Mouse (Mus musculus) mouse embryonic stem cell (cell line): ENCODE data around the gene Mylk4.

Source experiments
- in situ Hi-C, 2 experiments: fragments of 300-500 bp; cut with MboI; formaldehyde crosslinking; loops; 1 replicate in 1 of 2; 3 replicates in 1 of 2; pipeline ENCODE4 v1.14.3; 2019 to 2020; ENCODE audit warnings: low sequenced_read_pairs in 2 of 2, low pct_unique_long_range_greater_than_20kb in 1 of 2, mixed read lengths in 1 of 2; ENCODE audit not compliant: unreplicated experiment in 1 of 2

Gene Mylk4

DNA sequence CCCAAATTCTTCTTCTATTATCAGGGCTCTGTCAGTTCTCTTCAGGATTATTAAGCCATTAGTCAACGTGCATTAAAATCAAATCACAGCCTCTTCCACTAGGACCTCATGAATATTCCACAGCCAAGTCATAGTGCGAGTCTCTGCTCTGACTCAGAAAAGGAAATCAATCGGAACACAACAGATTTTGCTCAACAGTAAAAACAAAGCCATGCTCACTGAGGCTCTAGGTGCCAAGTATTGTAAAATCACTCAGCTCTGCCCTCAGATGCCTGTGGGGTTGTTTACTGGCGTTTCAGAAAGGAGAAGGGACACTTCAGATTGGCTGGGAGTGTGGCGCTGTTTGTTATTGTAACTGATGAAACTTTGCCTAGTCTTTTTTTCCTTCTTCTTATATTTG, 104.8 kb downstream of the Mylk4 start:
- in situ Hi-C loops, result loop anchor here in 1 of 2 experiments (25.0 kb wide), 1 partner anchor 892 kb away; no protein-coding TSS in a partner anchor

DNA sequence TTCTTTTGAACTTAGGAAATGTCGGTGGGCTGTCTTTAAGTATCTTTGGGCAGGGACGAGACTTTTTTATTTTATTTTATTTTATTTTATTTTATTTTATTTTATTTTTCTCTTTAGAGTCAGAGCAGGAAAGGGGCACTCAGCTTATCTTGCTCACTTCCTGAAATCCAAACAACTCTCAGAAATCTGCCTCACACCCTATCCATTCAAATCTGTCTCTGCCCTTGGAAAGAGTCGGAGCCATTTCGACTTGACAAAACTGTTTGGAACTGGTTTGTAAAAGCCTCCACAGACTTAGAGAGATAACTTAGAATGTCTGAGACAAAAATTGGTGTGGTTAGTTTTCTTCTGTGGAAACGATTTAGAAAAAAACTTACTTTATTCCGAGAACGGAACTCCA, 113.0 kb downstream of the Mylk4 start:
- in situ Hi-C loops, result no loop called here

DNA sequence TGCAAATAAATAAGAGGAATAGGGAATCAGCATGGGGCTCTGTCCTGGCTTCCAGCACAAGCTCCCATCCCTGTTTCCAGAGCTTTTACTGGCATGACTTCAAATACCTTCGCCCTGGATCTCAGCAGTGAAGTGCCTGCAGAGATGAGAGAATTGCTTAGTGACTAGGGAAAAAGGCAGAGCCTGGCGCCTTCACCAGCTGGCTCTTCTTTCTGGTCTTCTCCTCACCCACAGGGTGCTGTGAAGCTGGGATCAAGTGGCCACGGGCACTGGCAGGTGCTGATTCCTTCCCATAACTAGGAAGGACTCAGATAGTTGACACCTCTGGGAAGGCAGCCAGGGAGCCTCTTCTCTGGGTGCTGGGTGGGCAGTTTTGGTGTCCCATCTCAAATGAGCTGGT, 115.5 kb downstream of the Mylk4 start:
- in situ Hi-C loops, result no loop called here

DNA sequence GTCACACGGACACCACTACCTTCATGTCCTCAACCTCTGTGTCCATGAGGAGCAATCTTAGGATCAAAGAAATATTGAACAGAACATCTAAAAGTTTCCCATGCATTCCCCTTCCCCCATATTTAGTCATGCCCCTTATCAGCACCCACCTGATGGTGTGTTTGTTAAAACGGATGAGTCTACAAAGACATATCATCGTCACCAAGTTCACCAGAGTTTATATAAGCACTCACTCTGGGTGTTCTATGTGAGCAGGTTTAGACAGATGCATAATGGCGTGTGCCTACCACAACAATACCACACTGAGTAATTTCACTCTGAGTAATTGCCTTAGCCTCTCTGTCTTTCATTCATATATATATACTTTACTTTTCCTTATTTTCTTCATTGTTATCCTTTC, 116.4 kb downstream of the Mylk4 start:
- in situ Hi-C loops, result no loop called here

DNA sequence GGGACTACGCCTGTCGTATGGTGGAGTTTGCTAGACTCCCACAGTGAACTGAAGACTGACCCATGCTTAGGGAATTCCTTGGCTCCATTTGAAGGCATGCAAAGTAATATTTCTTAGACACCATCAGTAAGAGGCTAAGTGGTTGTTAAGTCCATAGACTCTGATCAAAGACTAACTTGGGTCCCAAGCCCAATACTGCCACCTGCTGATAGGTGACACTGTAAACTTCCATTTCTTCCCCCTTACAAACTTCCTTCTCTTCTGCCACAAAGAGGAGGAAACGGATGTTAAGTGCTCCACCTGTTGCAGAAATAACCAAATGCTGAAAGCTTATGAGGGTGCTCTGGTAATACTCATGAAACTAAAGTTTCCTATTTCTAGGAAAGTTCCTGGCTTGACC, 121.7 kb downstream of the Mylk4 start:
- in situ Hi-C loops, result no loop called here

DNA sequence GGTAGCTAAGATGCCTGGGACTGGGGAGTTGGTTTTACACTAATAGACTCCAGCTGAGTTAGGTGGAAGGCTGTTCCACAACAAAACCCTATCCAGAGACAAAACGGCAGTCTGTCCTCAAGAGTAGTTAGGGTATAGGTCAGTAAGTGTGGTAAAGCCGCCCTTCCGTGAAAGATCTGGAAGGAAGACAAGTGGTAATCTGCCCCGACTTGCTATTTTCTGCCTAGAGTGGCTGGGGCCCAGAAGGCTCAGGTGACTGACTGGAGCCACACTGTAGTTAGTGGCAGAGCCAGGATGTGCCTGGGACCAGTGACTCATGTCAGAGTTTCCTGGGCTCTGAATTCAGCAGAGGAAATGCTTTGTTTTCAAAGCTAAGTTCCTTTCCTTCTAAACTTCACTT, 123.5 kb downstream of the Mylk4 start:
- in situ Hi-C loops, result no loop called here

DNA sequence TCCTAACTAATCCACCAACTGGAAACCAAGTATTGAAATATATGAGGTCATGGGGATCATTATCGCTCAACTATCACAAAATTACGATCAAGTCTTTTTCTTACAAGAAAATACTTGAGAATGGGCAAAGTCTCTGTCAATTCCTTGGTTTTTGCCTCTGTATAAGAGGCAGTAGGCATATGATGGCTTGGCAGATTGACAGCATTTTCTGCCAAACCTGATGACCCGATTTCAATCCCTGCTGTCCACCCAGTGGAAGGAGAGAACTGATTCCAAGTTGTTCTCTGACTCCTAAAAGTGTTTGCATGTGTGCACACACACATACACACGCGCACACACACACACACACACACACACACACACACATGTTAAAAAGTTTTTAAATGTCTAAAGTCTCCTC, 124.5 kb downstream of the Mylk4 start:
- in situ Hi-C loops, result no loop called here

DNA sequence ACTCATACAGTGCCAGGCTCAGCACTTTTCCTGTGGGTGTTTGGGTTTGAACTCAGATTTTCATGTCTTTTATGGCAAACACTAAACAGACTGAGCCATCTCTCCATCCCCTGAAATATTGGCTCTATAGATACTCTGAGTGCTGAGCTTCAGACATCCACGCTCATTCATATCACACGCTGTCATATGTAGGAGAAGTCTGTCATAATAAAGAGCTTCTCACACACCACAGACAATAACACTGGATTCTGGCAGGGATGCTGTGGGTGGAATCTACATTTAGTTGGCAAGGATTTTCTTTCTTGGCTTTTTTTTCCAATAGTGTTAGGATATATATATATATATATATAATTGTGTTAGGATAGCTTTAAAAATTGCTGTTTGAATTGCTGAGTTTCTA, 126.2 kb downstream of the Mylk4 start:
- in situ Hi-C loops, result no loop called here
